Mouse (Mus musculus): Measurements from ENCODE around the gene Cryl1. TPM values are rescaled to one million over a fixed set of nuclear protein-coding genes. Genes with fewer than 3 reads are reported as not detected.

Cryl1 gene
- total RNA-seq, 2 experiments from 2014 or later, result 35.8 to 40.5 TPM

DNA sequence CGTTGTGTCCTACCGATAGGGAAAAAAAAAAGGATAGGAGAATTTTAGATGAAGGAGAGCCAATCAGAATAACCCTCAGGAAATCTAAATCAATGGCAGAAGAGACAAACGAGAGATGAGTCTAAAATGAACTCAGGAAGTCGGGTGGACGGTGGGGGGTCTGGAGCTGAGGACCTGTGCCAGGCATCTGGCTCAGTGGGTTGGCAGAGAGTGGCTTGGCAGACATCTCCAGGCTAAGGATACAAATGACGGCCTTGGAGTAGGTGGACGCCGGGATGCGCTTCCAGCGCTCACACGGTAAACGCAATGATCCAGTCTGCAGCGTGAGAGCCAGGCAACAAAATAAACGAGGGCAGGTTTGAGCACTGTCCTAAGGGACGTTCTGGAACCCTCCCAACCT, 68.7 kb downstream of the Cryl1 start:
- no peak for ATAC-seq (ENCODE audit: poor library complexity, severe bottlenecking)

DNA sequence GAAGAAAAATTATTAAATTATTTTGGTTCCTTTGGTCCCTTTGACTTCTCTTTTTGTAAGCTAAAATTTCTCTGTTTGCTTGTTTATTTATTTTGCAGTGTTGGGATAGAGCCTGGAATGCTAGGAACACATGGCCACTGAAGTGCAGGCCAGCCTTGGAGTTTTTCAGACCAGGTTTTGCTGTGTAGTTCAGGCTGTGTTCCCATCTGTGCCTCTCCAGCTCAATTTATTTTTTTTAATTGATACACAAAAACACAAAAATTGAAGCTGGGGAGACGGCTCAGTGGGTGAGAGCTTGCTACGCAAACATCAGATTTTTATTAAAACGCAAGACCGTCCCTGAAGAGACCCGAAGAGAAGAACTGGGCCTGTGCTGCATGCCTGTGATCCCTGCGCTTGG, 71.6 kb downstream of the Cryl1 start:
- no peak for ATAC-seq (ENCODE audit: poor library complexity, severe bottlenecking)

DNA sequence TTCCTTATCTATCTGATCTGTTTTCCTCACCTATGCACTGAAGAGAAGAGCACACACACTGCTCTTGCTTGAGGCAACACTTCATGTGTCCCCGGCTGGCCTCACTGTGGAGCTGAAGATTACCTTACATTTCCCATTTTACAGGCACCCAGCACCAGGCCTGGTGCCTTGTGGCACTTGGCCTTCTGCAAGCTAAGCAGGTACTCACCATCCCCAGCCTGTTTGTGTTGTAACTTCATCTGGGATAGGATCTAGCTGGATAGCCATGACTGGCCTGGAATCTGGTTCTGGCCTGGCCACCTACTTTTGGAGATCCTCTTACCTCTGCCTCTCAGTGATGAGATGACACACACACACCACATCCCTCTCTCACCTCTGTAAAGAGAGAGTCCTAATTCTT, 79.5 kb downstream of the Cryl1 start:
- ATAC-seq (ENCODE audit: poor library complexity, severe bottlenecking), result no peak

DNA sequence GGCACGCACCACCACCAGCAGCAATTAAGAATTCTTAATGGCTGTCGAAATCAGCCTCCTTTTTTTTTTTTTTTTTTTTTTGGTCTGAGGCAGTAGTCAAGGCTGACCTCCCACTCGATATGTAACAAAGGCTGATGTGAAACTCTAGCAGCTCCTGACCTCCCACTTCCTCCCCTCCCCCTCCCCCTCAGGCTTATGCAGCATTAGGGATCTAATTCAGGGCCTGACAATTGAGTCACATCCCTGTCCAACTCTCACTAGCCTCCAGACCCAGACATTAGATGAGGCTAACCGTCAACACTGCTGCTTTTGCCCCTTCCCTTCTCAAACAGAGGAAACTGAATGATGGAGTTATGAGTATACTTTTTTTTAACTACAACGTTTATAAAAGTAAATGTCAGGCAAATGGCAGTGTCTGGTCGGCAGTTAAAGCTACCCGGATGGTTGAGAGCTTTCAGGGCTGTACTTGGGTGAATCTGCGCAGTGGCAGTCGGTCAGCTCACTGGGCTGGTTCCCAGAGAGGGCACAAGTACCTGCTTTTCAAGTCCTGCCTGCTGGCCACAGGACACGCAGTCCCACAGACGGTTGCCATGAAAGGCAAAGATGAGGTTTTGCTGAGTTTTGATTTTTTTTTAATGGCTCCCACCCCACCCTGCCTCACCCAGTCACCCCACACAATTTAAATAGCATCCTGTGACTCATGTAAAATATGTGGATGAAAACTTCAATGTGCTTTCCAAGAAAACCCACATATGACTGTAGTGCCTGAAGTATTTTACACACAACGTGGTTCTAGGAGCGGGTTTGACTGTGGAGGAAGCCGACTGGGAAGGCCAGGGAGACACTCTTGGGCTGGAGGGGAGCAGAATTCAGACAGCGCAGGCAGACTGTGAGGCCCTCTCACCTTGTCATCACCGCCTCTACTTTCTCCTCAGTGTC, 81.4 kb downstream of the Cryl1 start:
- no peak for ATAC-seq (ENCODE audit: poor library complexity, severe bottlenecking)

DNA sequence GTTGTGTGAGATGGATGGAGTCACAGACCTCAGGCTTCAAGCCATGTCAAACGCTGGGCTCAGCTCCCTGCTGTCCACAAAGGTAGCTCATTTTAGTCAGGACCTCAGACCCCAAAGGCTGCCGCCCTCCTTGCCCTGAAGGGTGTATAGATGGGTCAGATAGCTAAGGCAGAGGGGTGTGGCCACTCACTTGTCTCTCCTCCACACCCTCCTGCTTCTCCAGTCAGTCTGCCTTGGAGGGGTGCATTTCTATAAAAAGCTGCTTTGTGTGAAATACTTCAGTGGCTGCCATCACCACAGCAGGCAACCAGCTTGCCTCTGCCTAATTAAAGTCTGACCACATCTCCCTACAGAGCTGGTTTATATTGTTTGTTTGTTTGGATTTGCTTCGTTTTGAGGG, 82.4 kb downstream of the Cryl1 start:
- no peak for ATAC-seq (ENCODE audit: poor library complexity, severe bottlenecking)

DNA sequence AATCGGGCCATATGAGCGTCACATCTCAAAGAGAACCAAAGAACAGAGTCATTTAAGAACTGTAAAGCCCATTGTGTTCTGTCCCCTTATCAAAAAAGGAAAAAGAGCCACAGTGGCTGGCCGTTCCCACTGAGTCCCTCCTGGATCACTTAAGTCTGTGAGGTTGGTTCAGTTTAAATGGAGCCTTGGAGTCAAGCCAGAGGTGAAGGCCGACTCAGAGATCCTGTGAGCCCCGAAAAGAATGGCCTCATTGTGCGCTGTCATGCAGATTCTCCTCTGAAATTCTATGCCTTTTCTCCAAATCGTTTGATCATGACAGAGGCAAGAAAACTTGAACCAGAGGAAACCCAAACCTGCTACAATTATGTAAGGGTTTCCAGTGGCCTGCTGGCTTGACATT, 82.8 kb downstream of the Cryl1 start:
- ATAC-seq (ENCODE audit: poor library complexity, severe bottlenecking), result no peak

DNA sequence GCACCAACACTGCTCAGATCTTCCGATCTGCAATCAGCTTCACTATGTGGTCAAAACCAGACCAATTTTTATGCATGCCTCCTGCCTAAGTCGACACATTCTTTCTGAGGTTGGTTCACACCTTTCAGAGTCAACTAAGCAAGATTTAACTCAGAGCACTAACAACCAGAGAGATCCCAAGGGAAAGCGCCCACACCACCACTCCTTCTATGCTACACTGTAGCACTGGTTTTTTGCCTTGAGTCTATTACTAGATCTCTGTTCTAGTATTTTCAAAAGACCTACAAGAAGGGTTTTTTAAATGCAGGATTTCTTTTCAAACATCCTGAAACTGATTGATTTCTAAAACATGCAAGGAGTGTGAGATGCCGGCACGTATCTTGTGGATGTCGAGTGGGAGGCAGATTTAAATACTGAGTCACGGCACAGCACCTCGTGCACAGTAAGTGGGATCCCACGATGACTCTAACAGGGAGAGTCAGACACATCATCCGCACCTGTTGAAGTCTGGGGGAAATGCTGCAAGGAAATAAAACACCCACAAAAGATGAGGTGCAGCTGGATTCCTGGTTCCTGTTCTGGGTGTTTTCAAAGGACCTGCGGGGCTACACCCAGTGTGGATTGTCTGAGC, 96.6 kb downstream of the Cryl1 start:
- no peak for ATAC-seq (ENCODE audit: poor library complexity, severe bottlenecking)

DNA sequence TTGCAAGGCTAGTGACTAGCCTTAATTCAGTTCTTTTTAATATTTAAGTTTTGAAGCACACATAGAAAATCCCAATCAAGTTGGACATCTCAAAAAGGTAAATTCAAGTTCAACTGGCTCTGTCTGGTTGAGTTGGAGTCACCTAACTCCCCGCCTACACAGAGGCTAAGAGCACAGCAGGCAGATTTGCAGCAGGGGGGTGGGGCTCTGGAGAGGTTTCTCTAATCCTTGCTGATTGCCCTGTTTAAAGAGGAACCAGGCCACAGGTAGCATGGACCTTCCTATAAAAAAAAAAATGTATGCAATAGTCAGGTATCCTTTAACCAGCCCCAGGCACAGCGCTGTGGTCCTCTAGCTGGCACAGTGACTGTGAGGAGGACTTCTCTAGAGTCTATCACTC, 97.8 kb downstream of the Cryl1 start:
- no peak for ATAC-seq (ENCODE audit: poor library complexity, severe bottlenecking)

DNA sequence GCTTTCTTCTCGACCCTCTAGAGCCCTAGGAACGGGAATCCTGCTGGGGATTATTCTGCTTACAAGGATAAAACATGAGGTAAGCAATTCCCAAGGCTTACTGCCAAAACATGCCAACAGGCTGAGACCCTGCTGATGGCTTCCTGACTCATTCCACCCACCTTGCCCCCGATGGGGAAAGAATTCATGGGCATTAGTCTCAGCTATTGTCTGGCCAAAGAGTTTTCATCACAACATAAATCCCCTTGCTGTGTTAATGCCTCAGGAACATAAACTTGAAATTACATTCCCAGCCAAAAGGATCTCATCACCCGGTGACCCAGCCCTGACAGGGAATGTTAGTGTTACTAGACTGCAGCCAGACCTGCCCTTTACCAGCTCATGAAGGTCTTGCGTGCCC, 100.7 kb downstream of the Cryl1 start:
- no peak for ATAC-seq (ENCODE audit: poor library complexity, severe bottlenecking)

DNA sequence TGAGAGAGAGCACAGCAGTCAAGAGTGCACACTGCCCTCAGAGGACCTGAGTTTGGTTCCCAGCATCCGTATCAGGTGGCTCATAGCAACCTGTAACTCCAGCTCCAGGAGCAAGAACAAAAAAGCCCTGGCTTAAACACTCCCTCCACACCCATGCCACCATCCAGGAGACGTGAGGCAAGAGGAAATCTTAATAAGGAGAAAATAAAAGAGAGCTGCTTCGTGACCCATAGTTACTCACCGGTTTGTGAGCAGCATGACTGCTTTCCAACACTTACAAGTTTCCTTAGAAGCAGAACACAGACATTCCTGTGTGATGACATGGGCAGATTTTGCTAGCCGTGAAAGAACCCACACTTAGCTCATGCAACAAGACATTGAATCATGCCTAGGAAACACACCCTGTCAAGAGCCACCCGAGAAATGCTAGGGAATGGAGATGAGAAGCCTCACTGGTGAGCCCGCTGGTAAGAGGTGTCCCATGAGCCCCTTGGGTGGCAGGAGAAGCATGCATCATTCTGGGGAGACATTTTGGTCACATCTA, 106.9 kb downstream of the Cryl1 start:
- ATAC-seq (ENCODE audit: poor library complexity, severe bottlenecking), result no peak

DNA sequence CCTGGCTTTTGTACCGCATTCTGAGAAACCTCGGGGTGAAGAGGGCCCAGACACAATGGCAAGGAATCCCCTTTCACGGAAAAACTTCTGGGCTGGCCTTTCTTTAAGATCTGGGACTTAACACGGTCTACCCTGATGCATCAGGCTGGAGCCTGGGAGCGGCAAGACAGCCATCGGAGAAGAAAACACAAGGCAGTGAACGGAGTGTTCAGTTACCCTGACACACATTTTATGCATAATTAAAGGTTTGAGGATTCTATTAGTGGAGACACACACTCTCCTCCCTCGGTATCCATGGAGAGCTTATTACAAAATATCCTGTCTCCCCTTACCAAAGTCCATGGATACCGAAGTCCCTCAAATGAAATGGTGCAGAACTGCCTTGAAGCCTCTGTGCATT, 109.2 kb downstream of the Cryl1 start:
- no peak for ATAC-seq (ENCODE audit: poor library complexity, severe bottlenecking)

DNA sequence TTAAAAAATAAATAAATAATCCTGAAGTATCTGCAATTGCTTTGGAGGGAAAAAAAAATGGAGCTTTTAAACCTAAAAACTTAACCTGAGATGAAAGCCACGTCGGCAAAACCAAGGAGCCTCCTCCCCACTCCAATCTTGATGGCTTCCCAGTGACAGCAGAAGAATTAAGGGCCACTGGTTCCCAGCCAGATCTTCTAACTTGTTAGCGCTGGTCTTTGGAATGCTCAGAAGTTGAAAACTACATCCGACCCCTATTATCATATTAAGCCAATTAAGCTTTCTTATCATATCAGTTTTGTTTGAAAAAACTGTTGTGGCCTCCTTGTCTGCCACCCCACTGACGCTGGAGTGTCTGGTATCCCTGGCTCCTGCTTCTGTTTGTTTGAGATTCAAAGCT, 114.5 kb downstream of the Cryl1 start:
- no peak for ATAC-seq (ENCODE audit: poor library complexity, severe bottlenecking)

DNA sequence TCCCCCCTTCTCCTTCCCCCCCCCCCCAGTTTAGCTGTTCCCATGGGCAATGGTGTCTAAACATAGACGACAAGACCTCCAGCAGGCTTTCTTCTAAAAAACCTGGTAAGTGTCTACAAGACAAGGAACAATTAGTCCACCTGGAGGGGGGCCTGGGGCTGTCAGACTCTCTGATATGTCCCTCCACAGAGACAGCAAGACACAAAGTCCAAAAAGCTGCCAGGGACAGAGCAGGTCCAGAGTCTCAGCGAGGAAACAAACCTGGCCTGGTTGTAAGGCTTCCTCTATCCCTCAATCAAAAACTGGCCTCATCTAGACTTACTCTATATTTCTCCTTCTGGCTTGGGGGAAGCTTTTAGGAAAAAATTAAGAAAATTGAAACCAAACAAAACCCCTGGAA, 115.7 kb downstream of the Cryl1 start:
- no peak for ATAC-seq (ENCODE audit: poor library complexity, severe bottlenecking)

DNA sequence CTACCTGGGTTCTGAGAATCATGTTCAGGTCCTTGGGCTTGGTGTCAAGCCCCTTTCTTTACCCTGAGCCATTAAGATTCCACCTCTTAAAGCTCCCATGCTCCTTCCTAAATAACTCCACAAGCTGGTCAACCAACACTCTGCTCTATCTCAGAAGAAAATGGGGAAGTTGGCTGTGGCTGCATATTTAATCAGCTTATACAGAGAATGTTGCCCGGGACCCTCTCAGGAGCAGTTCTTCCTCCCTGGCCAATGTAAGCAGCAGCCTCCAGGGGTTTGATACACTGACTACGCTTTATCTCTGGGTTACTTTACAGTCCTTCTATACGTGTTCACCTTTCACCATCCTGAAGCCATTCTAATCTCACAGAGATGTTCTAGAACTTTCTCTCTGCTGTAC, 117.5 kb downstream of the Cryl1 start:
- no peak for ATAC-seq (ENCODE audit: poor library complexity, severe bottlenecking)

DNA sequence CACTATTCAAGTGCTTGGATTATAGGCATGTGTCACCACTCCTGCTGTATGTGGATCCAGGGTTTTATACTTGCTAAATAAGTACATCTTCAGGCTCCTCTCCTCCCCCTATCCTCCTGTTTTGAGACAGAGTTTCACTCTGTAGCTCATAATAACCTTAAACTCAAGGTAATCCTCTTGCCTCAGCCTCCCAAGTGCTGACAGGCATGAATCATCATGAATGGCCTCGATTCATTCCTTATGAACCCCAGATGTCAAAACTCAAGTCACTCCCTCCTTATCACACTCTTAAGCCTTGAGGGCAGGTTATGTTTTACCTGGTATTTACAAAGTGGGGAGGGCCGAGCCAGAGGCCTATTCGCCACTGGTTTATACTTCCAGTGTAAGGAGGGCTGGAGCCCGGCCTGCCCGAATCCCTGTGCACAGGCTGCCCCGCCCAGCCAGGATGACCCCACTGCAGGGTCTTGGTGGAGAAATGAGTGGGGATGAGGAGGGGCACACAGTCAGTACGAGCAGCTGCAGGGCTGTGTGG, 121.8 kb downstream of the Cryl1 start:
- ATAC-seq (ENCODE audit: poor library complexity, severe bottlenecking), result no peak

DNA sequence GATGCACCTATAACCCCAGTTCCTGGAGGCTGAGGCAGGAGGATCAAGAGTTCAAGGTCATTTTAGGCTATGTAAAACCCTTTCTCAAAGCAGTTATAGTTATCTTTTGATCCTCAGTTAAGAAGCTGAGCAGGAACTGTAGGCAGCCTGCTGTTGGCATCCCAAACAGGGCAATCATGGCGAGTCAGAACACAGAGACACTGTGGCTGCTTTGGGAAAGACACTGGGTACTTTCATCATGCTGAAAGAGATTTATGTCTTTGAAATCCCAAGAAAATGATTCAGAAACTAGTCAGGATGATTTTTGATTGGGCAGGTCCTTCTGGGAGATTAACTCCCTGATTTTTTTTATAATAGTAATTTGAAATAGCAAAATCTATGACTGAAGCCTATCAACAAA, 126.0 kb downstream of the Cryl1 start:
- ATAC-seq (ENCODE audit: poor library complexity, severe bottlenecking), result no peak

DNA sequence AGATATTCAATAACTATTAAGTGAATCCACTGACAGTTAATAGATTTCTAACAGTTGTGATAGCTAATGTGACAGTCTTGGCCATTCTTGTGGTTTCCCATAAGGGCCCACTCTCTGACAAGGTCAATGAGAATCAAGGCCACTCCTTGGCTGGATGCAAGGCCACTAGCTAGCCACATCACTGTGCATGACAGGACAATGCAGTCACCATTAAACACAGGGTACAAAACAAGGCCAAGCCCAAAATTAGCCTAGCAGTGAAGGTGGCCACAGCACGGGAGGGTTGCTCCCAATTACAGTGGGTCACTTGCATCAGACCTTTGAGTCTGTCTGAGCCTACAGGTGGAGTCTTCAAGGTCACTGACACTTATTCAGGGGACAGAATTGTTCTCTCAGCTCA, 126.5 kb downstream of the Cryl1 start:
- no peak for ATAC-seq (ENCODE audit: poor library complexity, severe bottlenecking)

DNA sequence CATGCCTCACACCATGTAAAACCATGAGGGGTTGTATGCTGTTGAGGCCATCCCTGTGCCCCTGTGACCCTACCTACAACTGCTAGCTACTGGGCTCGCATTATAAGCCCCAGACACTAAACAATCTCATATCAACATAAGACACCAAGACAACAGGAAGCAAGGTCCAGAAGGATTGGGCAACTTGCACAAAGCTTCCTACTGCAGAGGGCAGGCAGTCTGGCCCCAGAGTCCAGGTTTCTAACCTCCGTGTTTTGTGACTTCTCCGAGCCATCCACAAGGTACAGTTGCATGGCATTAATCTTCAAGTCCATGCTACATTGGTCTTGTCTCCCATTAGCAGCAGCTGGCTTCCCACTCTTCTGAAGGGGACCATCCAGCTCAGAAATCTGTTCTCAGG, 129.4 kb downstream of the Cryl1 start:
- ATAC-seq (ENCODE audit: poor library complexity, severe bottlenecking), result no peak

DNA sequence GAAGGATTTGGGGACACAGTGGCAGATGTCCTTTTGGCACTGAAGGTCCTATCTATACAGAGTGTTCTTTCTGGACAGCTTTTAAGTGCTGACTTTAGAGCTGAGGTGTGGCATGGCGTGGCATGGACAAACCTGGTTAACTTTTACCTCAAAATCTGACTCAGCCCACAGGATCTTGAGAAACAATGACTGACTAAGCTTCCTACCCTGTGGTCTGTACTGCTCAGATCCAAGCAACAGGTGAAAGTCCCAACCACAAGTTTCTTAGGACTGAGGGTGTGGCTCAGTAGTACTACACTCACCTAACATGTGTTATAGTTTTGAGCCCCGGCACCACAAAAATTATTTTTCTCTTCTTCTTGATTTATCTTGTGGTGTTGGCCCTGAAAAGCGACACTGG, 130.0 kb downstream of the Cryl1 start:
- ATAC-seq (ENCODE audit: poor library complexity, severe bottlenecking), result no peak

DNA sequence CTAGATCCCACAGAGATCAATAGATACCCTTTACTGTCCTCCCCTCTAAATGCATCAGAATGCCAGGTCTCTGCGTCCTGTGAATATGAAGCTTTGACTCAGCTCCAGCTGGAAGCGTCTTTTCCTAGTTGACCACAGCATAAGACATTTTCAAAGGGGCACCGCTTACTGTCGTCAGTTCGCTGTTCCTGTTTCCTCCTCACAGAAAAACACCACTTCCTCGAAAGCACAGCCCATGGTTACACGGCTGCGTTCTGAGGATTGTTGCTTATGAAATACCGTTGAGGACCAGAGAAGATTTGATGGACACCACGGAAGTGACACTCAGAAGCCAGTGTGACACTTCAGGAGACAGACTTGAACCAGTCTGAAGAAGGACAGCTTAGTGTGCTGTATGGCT, 134.4 kb downstream of the Cryl1 start:
- peak; percentile 80 for ATAC-seq (ENCODE audit: poor library complexity, severe bottlenecking)

DNA sequence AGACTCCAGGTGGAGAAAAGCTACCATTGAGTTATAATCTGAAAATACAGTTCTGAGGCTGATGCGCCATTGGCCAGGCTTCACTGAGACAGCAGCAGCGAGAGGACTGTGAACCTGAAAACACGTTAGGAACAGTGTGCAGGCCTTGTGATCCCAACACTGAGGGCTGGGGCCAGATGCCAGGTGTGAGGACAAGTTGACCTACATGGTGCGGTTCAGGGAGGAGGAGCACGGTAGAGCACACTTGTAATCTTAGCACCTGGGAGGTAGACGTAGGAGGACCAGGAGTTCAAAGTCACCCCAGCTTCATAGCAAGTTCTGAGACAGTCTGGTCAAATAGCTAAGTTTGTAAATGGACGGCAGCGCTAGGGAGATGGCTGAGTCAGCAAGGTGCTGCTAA, 139.0 kb downstream of the Cryl1 start:
- ATAC-seq (ENCODE audit: poor library complexity, severe bottlenecking), result no peak

DNA sequence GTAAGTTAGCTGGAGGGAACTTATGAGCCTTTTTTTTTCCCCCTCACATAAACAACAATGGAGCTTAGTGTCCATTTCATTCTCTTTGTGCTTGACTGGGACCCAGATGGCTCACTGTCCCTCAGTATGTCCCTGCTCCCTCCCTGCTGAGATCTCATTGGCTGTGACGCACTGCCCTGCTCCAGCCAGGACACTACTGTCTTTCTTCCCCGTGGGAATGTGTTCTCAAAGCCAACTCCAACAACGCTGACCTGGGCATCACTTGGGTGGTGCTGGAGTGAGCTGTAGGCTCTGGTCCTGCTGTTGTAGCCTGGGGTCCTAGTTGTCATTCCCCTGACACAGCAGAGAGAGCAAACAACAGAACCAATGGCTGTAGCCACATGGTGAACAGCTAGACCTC, 149.7 kb downstream of the Cryl1 start:
- ATAC-seq (ENCODE audit: poor library complexity, severe bottlenecking), result no peak
